Mouse (Mus musculus) stomach, postnatal 0 days (tissue): Measurements from ENCODE around the gene Rmi2. TPM values are rescaled to one million over a fixed set of nuclear protein-coding genes. Genes with fewer than 3 reads are reported as not detected.

ENCODE experiments used
- ATAC-seq: fragments of 200-750 bp; cut with Nextera tagmentation; 2 replicates; pipeline ENCODE4 v1.8.0; 2017; ENCODE audit not compliant: low FRiP score, low TSS enrichment
- DNase-seq: peaks from one replicate; pipeline ENCODE4 v3.0.0-alpha.2; 2016; ENCODE audit warnings: low spot score
- H3K27ac ChIP-seq: fragments of 300-500 bp; sonication (generic); replicated peaks from 2 replicates; pipeline ENCODE4 v1.5.1; 2014; ENCODE audit warnings: mild to moderate bottlenecking, control low read depth
- H3K27me3 ChIP-seq: fragments of 300-500 bp; sonication (generic); 2 replicates; pipeline ENCODE4 v1.6.1; 2014; ENCODE audit warnings: low read length; ENCODE audit not compliant: control insufficient read depth, insufficient read depth
- H3K36me3 ChIP-seq: fragments of 300-500 bp; sonication (generic); 2 replicates; pipeline ENCODE4 v1.6.1; 2014; ENCODE audit warnings: low read length, mixed read lengths; ENCODE audit not compliant: control insufficient read depth, insufficient read depth
- H3K4me1 ChIP-seq: fragments of 300-500 bp; sonication (generic); replicated peaks from 2 replicates; pipeline ENCODE4 v1.6.1; 2014; ENCODE audit warnings: antibody characterized with exemption; ENCODE audit not compliant: control insufficient read depth, insufficient read depth
- H3K4me2 ChIP-seq: fragments of 300-500 bp; sonication (generic); replicated peaks from 2 replicates; pipeline ENCODE4 v1.6.1; 2014; ENCODE audit warnings: low read depth, mild to moderate bottlenecking, control low read depth, moderate library complexity
- H3K4me3 ChIP-seq: fragments of 300-500 bp; sonication (generic); 2 replicates; pipeline ENCODE4 v1.5.1; 2014; ENCODE audit warnings: low read depth, low read length, control low read depth
- H3K9ac ChIP-seq: fragments of 300-500 bp; sonication (generic); 2 replicates; pipeline ENCODE4 v1.6.1; 2014; ENCODE audit warnings: mild to moderate bottlenecking, low read length, control low read depth, mixed read lengths
- H3K9me3 ChIP-seq: fragments of 300-500 bp; sonication (generic); 2 replicates; pipeline ENCODE4 v1.6.1; 2016; ENCODE audit warnings: low read length; ENCODE audit not compliant: control insufficient read depth
- CTCF ChIP-seq: IDR thresholded peaks from 2 replicates; pipeline ENCODE4 v1.5.1; 2016; ENCODE audit warnings: antibody characterized with exemption, low read depth, mild to moderate bottlenecking, moderate library complexity
- EP300 ChIP-seq: optimal IDR thresholded peaks from 2 replicates; pipeline ENCODE3; 2016; ENCODE audit warnings: antibody characterized with exemption
- WGBS: fragments of 180-500 bp; shearing (Covaris S2); extraction: QIAGEN DNeasy Blood & Tissue Kit; methylation state at CpG from one replicate; pipeline ENCODE4 v1.1.7; 2014; 5-methylcytosine and 5-hydroxymethylcytosine counted together
- polyA plus RNA-seq: library from polyadenylated mRNA; unstranded; fragments of >200 nt; fragmentation: Nextera tagmentation; extraction: Ambion mirVana; gene quantifications from 2 replicates; pipeline ENCODE4 v1.2.1, GENCODE M21; 2015

The Rmi2 gene
- 0.76 and 1.1 TPM in 2 replicates for polyA plus RNA-seq

GRCm38 (mm10) chr16:10834911-10835587 is at the start of gene Rmi2:
Gene Rmi2, plus strand, starts transcription at chr16:10835059.
- H3K9ac ChIP-seq, result peak within 1 kb of the TSS; percentile 76
- peak within 1 kb of the TSS; percentile 96 for H3K4me2 ChIP-seq
- H3K4me1 ChIP-seq, result peaks cover 6% of the 10 kb centered on the region; the same call in 1 of the 2 replicates
- WGBS, result under 1% methylated on average over 52 of the region's 69 CpGs
- H3K27me3 ChIP-seq, result no peaks in the 10 kb centered on the region
- TF ChIP-seq CTCF (no peak), EP300 (no peak)
- peak within 1 kb of the TSS; percentile 69 for H3K4me3 ChIP-seq
- ATAC-seq, result peak; percentile 90
- H3K9me3 ChIP-seq, result no peaks in the 10 kb centered on the region
- DNase-seq, result peak; percentile 91
- no peaks in the 10 kb centered on the region for H3K36me3 ChIP-seq
- peak within 1 kb of the TSS; percentile 86 for H3K27ac ChIP-seq

- DNase-seq (peak; percentile 93), ATAC-seq (peak; percentile 81)
- H3K36me3 ChIP-seq, result no peaks in the 10 kb centered on the region
- no peaks in the 10 kb centered on the region for H3K9me3 ChIP-seq
- peak within 1 kb of the TSS; percentile 83 for H3K9ac ChIP-seq
- under 1% methylated on average over 54 of the region's 59 CpGs for WGBS
- H3K27ac ChIP-seq, result peak within 1 kb of the TSS; percentile 99
- peak within 1 kb of the TSS; percentile 96 for H3K4me2 ChIP-seq
- no peaks in the 10 kb centered on the region for H3K27me3 ChIP-seq
- TF ChIP-seq EP300 (no peak), CTCF (no peak)
- H3K4me3 ChIP-seq, result peak within 1 kb of the TSS; percentile 73
- peaks cover 15% of the 10 kb centered on the region for H3K4me1 ChIP-seq
Observed at GRCm38 (mm10) chr16:10785371-10786231, 49.3 kb upstream of the Rmi2 start, which contains the start of gene Socs1. Gene Socs1, minus strand, starts transcription at chr16:10785536.

- WGBS, result 2% methylated on average over 9 of the region's 9 CpGs
- ATAC-seq (peak; percentile 63), DNase-seq (peak; percentile 89)
- H3K9me3 ChIP-seq, result no peaks in the 10 kb centered on the region
- peak overlapping the region; percentile 83 for H3K9ac ChIP-seq
- no peaks in the 10 kb centered on the region for H3K36me3 ChIP-seq
- H3K4me1 ChIP-seq, result peaks cover 15% of the 10 kb centered on the region
- peak overlapping the region; percentile 73 for H3K4me3 ChIP-seq
- peak overlapping the region; percentile 99 for H3K27ac ChIP-seq
- H3K4me2 ChIP-seq, result peak overlapping the region; percentile 96
- H3K27me3 ChIP-seq, result no peaks in the 10 kb centered on the region
- TF ChIP-seq CTCF (peak; percentile 92), EP300 (no peak)
Observed at GRCm38 (mm10) chr16:10786288-10786687, 48.6 kb upstream of the Rmi2 start.

- Histone ChIP-seq H3K4me3 (no peak overlapping the region), H3K27ac (peak overlapping the region; percentile 99), H3K4me2 (no peak overlapping the region), H3K4me1 (peaks cover 13% of the 10 kb centered on the region), H3K9ac (0 out of 2 replicates have a peak overlapping the region, but pooled peaks have one; percentile 27), H3K36me3 (no peaks in the 10 kb centered on the region), H3K9me3 (no peaks in the 10 kb centered on the region), H3K27me3 (no peaks in the 10 kb centered on the region)
- WGBS, result 57% methylated on average over 4 of the region's 4 CpGs
- ATAC-seq (no peak), DNase-seq (no peak)
- TF ChIP-seq EP300 (no peak), CTCF (no peak)
Observed at GRCm38 (mm10) chr16:10786782-10787547, 47.9 kb upstream of the Rmi2 start.

- no peak overlapping the region for H3K4me3 ChIP-seq
- no peaks in the 10 kb centered on the region for H3K9me3 ChIP-seq
- H3K36me3 ChIP-seq, result no peaks in the 10 kb centered on the region
- ATAC-seq (no peak), DNase-seq (no peak)
- no peak overlapping the region for H3K4me2 ChIP-seq
- peaks cover 9% of the 10 kb centered on the region for H3K4me1 ChIP-seq
- H3K27ac ChIP-seq, result no peak overlapping the region
- no peak overlapping the region for H3K9ac ChIP-seq
- 66% methylated on average over 7 of the region's 7 CpGs for WGBS
- H3K27me3 ChIP-seq, result no peaks in the 10 kb centered on the region
- TF ChIP-seq EP300, result no peak
- no peak; the same call in 1 of the 2 replicates for TF ChIP-seq CTCF
Observed at GRCm38 (mm10) chr16:10787548-10788058, 47.3 kb upstream of the Rmi2 start.
